Mouse (Mus musculus): ENCODE data around the gene Fbxo10.
"Not testable (repeated sequence)": the region's sequence is repeated elsewhere in the genome, so short reads cannot be mapped to it uniquely, and the experiment has no call there.

The Fbxo10 gene

GRCm38 (mm10) chr4:45047286-45047887 lies 37.0 kb downstream of the Fbxo10 start:
- DNase-seq (ENCODE audit: low spot score) = no peak

GRCm38 (mm10) chr4:45046679-45047078 lies 37.7 kb downstream of the Fbxo10 start:
- DNase-seq (ENCODE audit: low spot score) = no peak

GRCm38 (mm10) chr4:45040795-45041194 lies 43.6 kb downstream of the Fbxo10 start:
- no peak for DNase-seq (ENCODE audit: low spot score)

GRCm38 (mm10) chr4:45039546-45039945 lies 44.9 kb downstream of the Fbxo10 start:
- not testable (repeated sequence) for DNase-seq (ENCODE audit: low spot score)

- DNase-seq (ENCODE audit: low spot score) = not testable (repeated sequence)
Measured at GRCm38 (mm10) chr4:45038879-45039278, 45.5 kb downstream of the Fbxo10 start.

- DNase-seq (ENCODE audit: low spot score) = no peak
Measured at GRCm38 (mm10) chr4:45037455-45038410, 46.7 kb downstream of the Fbxo10 start.

GRCm38 (mm10) chr4:45036571-45036970 lies 47.8 kb downstream of the Fbxo10 start:
- DNase-seq (ENCODE audit: low spot score) = no peak

- DNase-seq (ENCODE audit: low spot score) = no peak
Measured at GRCm38 (mm10) chr4:45036048-45036447, 48.4 kb downstream of the Fbxo10 start.

GRCm38 (mm10) chr4:45034693-45035628 lies 49.4 kb downstream of the Fbxo10 start:
- peak; percentile 46 for DNase-seq (ENCODE audit: low spot score)

- DNase-seq (ENCODE audit: low spot score) = no peak
Measured at GRCm38 (mm10) chr4:45032586-45032985, 51.8 kb downstream of the Fbxo10 start.

- DNase-seq (ENCODE audit: low spot score) = no peak
Measured at GRCm38 (mm10) chr4:45026459-45026858, 57.9 kb downstream of the Fbxo10 start.

GRCm38 (mm10) chr4:45019009-45019408 lies 65.4 kb downstream of the Fbxo10 start:
- DNase-seq (ENCODE audit: low spot score) = no peak

- peak; percentile 91 for DNase-seq (ENCODE audit: low spot score)
Measured at GRCm38 (mm10) chr4:45018452-45018980, 65.9 kb downstream of the Fbxo10 start, which contains the start of gene Polr1e. Gene Polr1e, plus strand, starts transcription at chr4:45018583.

GRCm38 (mm10) chr4:45015615-45016014 lies 68.8 kb downstream of the Fbxo10 start:
- DNase-seq (ENCODE audit: low spot score) = no peak

- no peak for DNase-seq (ENCODE audit: low spot score)
Measured at GRCm38 (mm10) chr4:45013537-45013936, 70.9 kb downstream of the Fbxo10 start.

- no peak for DNase-seq (ENCODE audit: low spot score)
Measured at GRCm38 (mm10) chr4:45013031-45013431, 71.4 kb downstream of the Fbxo10 start.

- peak; percentile 98 for DNase-seq (ENCODE audit: low spot score)
Measured at GRCm38 (mm10) chr4:45012105-45012975, 72.1 kb downstream of the Fbxo10 start, which contains the start of gene Zbtb5. Gene Zbtb5, minus strand, starts transcription at chr4:45012412.

GRCm38 (mm10) chr4:45011581-45012104 lies 72.8 kb downstream of the Fbxo10 start:
- peak; percentile 73 for DNase-seq (ENCODE audit: low spot score)

GRCm38 (mm10) chr4:45010806-45011415 lies 73.5 kb downstream of the Fbxo10 start:
- DNase-seq (ENCODE audit: low spot score) = no peak

GRCm38 (mm10) chr4:45005452-45005851 lies 79.0 kb downstream of the Fbxo10 start:
- no peak for DNase-seq (ENCODE audit: low spot score)

Data from ovary, postnatal 36 days (tissue).